Mouse (Mus musculus): ENCODE data around the gene Gm10337. TPM values are rescaled to one million over a fixed set of nuclear protein-coding genes. Genes with fewer than 3 reads are reported as not detected.

Gm10337 gene
- polyA plus RNA-seq, 1 experiment: not detected

- Histone ChIP-seq H3K27me3 (ENCODE audit: control insufficient read depth, insufficient read depth, low read length) (no peaks in the 10 kb centered on the region), H3K4me3 (ENCODE audit: extremely low read depth, insufficient read depth, insufficient read length) (peak overlapping the region; percentile 93), H3K4me1 (ENCODE audit: control insufficient read depth, insufficient read depth, insufficient read length) (peaks cover 2% of the 10 kb centered on the region; the same call in 1 of the 2 replicates), H3K27ac (ENCODE audit: insufficient read depth, low read length) (peak overlapping the region; percentile 99), H3K36me3 (ENCODE audit: control insufficient read depth, insufficient read depth, low read length) (peaks cover 7% of the 10 kb centered on the region; the same call in 1 of the 2 replicates)
- DNase-seq (ENCODE audit: low read depth in 1 of 2, low spot score in 2 of 2): no peak
- TF ChIP-seq CTCF (IDR thresholded peaks at IDR 0.05; ENCODE audit: extremely low read depth, insufficient read depth, insufficient read length, insufficient replicate concordance): no peak
- TF ChIP-seq POLR2A (IDR thresholded peaks at IDR 0.05; ENCODE audit: low read depth, low read length): no peak
- 0% methylated on average over 9 of the region's 9 CpGs for WGBS
Measured at GRCm38 (mm10) chr15:102518859-102519201, 15.3 kb downstream of the Gm10337 start.

- TF ChIP-seq CTCF (IDR thresholded peaks at IDR 0.05; ENCODE audit: extremely low read depth, insufficient read depth, insufficient read length, insufficient replicate concordance): no peak
- no peak for TF ChIP-seq POLR2A (IDR thresholded peaks at IDR 0.05; ENCODE audit: low read depth, low read length)
- H3K27ac ChIP-seq (ENCODE audit: insufficient read depth, low read length): peak overlapping the region; percentile 23; the same call in 1 of the 2 replicates
- DNase-seq (ENCODE audit: low read depth in 1 of 2, low spot score in 2 of 2): no peak
- H3K27me3 ChIP-seq (ENCODE audit: control insufficient read depth, insufficient read depth, low read length): no peaks in the 10 kb centered on the region
- H3K4me3 ChIP-seq (ENCODE audit: extremely low read depth, insufficient read depth, insufficient read length): peak overlapping the region; percentile 93; the same call in 1 of the 2 replicates
- peaks cover 10% of the 10 kb centered on the region; the same call in 1 of the 2 replicates for H3K36me3 ChIP-seq (ENCODE audit: control insufficient read depth, insufficient read depth, low read length)
- WGBS: 18% methylated on average over 17 of the region's 17 CpGs
- H3K4me1 ChIP-seq (ENCODE audit: control insufficient read depth, insufficient read depth, insufficient read length): peaks cover 2% of the 10 kb centered on the region; the same call in 1 of the 2 replicates
Measured at GRCm38 (mm10) chr15:102519211-102520141, 16.0 kb downstream of the Gm10337 start.

GRCm38 (mm10) chr15:102520416-102520815 lies 16.9 kb downstream of the Gm10337 start:
- peaks cover 10% of the 10 kb centered on the region; the same call in 1 of the 2 replicates for H3K36me3 ChIP-seq (ENCODE audit: control insufficient read depth, insufficient read depth, low read length)
- H3K27ac ChIP-seq (ENCODE audit: insufficient read depth, low read length): no peak overlapping the region
- H3K4me3 ChIP-seq (ENCODE audit: extremely low read depth, insufficient read depth, insufficient read length): no peak overlapping the region
- TF ChIP-seq CTCF (IDR thresholded peaks at IDR 0.05; ENCODE audit: extremely low read depth, insufficient read depth, insufficient read length, insufficient replicate concordance): no peak
- TF ChIP-seq POLR2A (IDR thresholded peaks at IDR 0.05; ENCODE audit: low read depth, low read length): no peak
- 36% methylated on average over 4 of the region's 4 CpGs for WGBS
- peaks cover 2% of the 10 kb centered on the region; the same call in 1 of the 2 replicates for H3K4me1 ChIP-seq (ENCODE audit: control insufficient read depth, insufficient read depth, insufficient read length)
- H3K27me3 ChIP-seq (ENCODE audit: control insufficient read depth, insufficient read depth, low read length): no peaks in the 10 kb centered on the region
- DNase-seq (ENCODE audit: low read depth in 1 of 2, low spot score in 2 of 2): no peak

- no peak for TF ChIP-seq POLR2A (IDR thresholded peaks at IDR 0.05; ENCODE audit: low read depth, low read length)
- no peak for TF ChIP-seq CTCF (IDR thresholded peaks at IDR 0.05; ENCODE audit: extremely low read depth, insufficient read depth, insufficient read length, insufficient replicate concordance)
- H3K36me3 ChIP-seq (ENCODE audit: control insufficient read depth, insufficient read depth, low read length): peaks cover 10% of the 10 kb centered on the region; the same call in 1 of the 2 replicates
- 87% methylated on average over 4 of the region's 4 CpGs for WGBS
- no peak overlapping the region for H3K4me3 ChIP-seq (ENCODE audit: extremely low read depth, insufficient read depth, insufficient read length)
- no peak for DNase-seq (ENCODE audit: low read depth in 1 of 2, low spot score in 2 of 2)
- H3K4me1 ChIP-seq (ENCODE audit: control insufficient read depth, insufficient read depth, insufficient read length): peaks cover 2% of the 10 kb centered on the region; the same call in 1 of the 2 replicates
- H3K27ac ChIP-seq (ENCODE audit: insufficient read depth, low read length): no peak overlapping the region
- no peaks in the 10 kb centered on the region for H3K27me3 ChIP-seq (ENCODE audit: control insufficient read depth, insufficient read depth, low read length)
Measured at GRCm38 (mm10) chr15:102521480-102521879, 18.0 kb downstream of the Gm10337 start.

- Histone ChIP-seq H3K36me3 (ENCODE audit: control insufficient read depth, insufficient read depth, low read length) (peaks cover 23% of the 10 kb centered on the region), H3K4me3 (ENCODE audit: extremely low read depth, insufficient read depth, insufficient read length) (no peak within 1 kb of the TSS), H3K27ac (ENCODE audit: insufficient read depth, low read length) (0 out of 2 replicates have a peak within 1 kb of the TSS, but pooled peaks have one; percentile 21), H3K4me1 (ENCODE audit: control insufficient read depth, insufficient read depth, insufficient read length) (no peaks in the 10 kb centered on the region), H3K27me3 (ENCODE audit: control insufficient read depth, insufficient read depth, low read length) (no peaks in the 10 kb centered on the region)
- TF ChIP-seq CTCF (IDR thresholded peaks at IDR 0.05; ENCODE audit: extremely low read depth, insufficient read depth, insufficient read length, insufficient replicate concordance) (peak; percentile 94; the same call in 1 of the 2 replicates), POLR2A (IDR thresholded peaks at IDR 0.05; ENCODE audit: low read depth, low read length) (no peak)
- 43% methylated on average over 3 of the region's 3 CpGs for WGBS
- peak; percentile 39 to 60 for DNase-seq (ENCODE audit: low read depth in 1 of 2, low spot score in 2 of 2)
Measured at GRCm38 (mm10) chr15:102524892-102525485, 21.5 kb downstream of the Gm10337 start, which contains the start of gene Npff. Npff (minus strand) TSS chr15:102524942.

GRCm38 (mm10) chr15:102526111-102527002 lies 22.8 kb downstream of the Gm10337 start:
- H3K36me3 ChIP-seq (ENCODE audit: control insufficient read depth, insufficient read depth, low read length): peaks cover 27% of the 10 kb centered on the region
- TF ChIP-seq CTCF (IDR thresholded peaks at IDR 0.05; ENCODE audit: extremely low read depth, insufficient read depth, insufficient read length, insufficient replicate concordance) (no peak), POLR2A (IDR thresholded peaks at IDR 0.05; ENCODE audit: low read depth, low read length) (no peak)
- H3K4me3 ChIP-seq (ENCODE audit: extremely low read depth, insufficient read depth, insufficient read length): no peak overlapping the region

More at GRCm38 (mm10) chr15:102526111-102527002, 22.8 kb downstream of the Gm10337 start:
- Histone ChIP-seq H3K27ac (ENCODE audit: insufficient read depth, low read length) (peak overlapping the region; percentile 47; the same call in 1 of the 2 replicates), H3K4me1 (ENCODE audit: control insufficient read depth, insufficient read depth, insufficient read length) (no peaks in the 10 kb centered on the region), H3K27me3 (ENCODE audit: control insufficient read depth, insufficient read depth, low read length) (no peaks in the 10 kb centered on the region)
- no peak for DNase-seq (ENCODE audit: low read depth in 1 of 2, low spot score in 2 of 2)
- WGBS: 64% methylated on average over 6 of the region's 6 CpGs
